Mouse (Mus musculus): ENCODE measurements at regions not wholly inside any gene's neighbourhood (a gene's known extent, or its start where the extent isn't known, plus 50 kb on each side); places are given as distances from the start of the nearest gene placed in this dataset.

- ATAC-seq (peak; percentile 32; the same call in 1 of the 2 replicates), DNase-seq (no peak)
- H3K36me3 ChIP-seq (ENCODE audit: insufficient read depth) = no peaks in the 10 kb centered on the region
- no peak overlapping the region for H3K4me3 ChIP-seq (ENCODE audit: low read depth, low read length)
- H3K4me2 ChIP-seq (ENCODE audit: low read depth) = no peak overlapping the region
- H3K9ac ChIP-seq = no peak overlapping the region
- TF ChIP-seq CTCF (IDR thresholded peaks at IDR 0.05; ENCODE audit: low read depth) = no peak
- WGBS = 68% methylated on average over 2 of the region's 2 CpGs
- H3K9me3 ChIP-seq (ENCODE audit: low read length) = no peaks in the 10 kb centered on the region
- H3K27me3 ChIP-seq (ENCODE audit: insufficient read depth, low read length) = no peaks in the 10 kb centered on the region
- no peak overlapping the region for H3K27ac ChIP-seq (ENCODE audit: low read depth, low read length)
- H3K4me1 ChIP-seq (ENCODE audit: insufficient read depth) = no peaks in the 10 kb centered on the region
Observed at GRCm38 (mm10) chr15:68520759-68521158, 2020.0 kb upstream of the Lrrc6 start.

GRCm38 (mm10) chr15:68512431-68512830 is 2011.7 kb upstream of the Lrrc6 start:
- no peak for ATAC-seq
- no peak overlapping the region for H3K4me2 ChIP-seq (ENCODE audit: low read depth)

GRCm38 (mm10) chr15:68508190-68508589 is 2007.5 kb upstream of the Lrrc6 start:
- no peak overlapping the region for H3K4me2 ChIP-seq (ENCODE audit: low read depth)
- TF ChIP-seq CTCF (IDR thresholded peaks at IDR 0.05; ENCODE audit: low read depth) = no peak
- DNase-seq = no peak
- H3K36me3 ChIP-seq (ENCODE audit: insufficient read depth) = no peaks in the 10 kb centered on the region
- 85% methylated on average over 5 of the region's 5 CpGs for WGBS
- no peaks in the 10 kb centered on the region for H3K9me3 ChIP-seq (ENCODE audit: low read length)
- no peaks in the 10 kb centered on the region for H3K4me1 ChIP-seq (ENCODE audit: insufficient read depth)
- ATAC-seq = no peak
- H3K27me3 ChIP-seq (ENCODE audit: insufficient read depth, low read length) = no peaks in the 10 kb centered on the region
- no peak overlapping the region for H3K9ac ChIP-seq
- no peak overlapping the region for H3K4me3 ChIP-seq (ENCODE audit: low read depth, low read length)
- H3K27ac ChIP-seq (ENCODE audit: low read depth, low read length) = no peak overlapping the region

More at GRCm38 (mm10) chr15:68512431-68512830, 2011.7 kb upstream of the Lrrc6 start:
- no peak for DNase-seq
- Histone ChIP-seq H3K9ac (no peak overlapping the region), H3K4me1 (ENCODE audit: insufficient read depth) (no peaks in the 10 kb centered on the region), H3K4me3 (ENCODE audit: low read depth, low read length) (no peak overlapping the region), H3K27me3 (ENCODE audit: insufficient read depth, low read length) (no peaks in the 10 kb centered on the region), H3K27ac (ENCODE audit: low read depth, low read length) (no peak overlapping the region), H3K9me3 (ENCODE audit: low read length) (no peaks in the 10 kb centered on the region), H3K36me3 (ENCODE audit: insufficient read depth) (no peaks in the 10 kb centered on the region)
- 86% methylated on average over 2 of the region's 2 CpGs for WGBS
- no peak for TF ChIP-seq CTCF (IDR thresholded peaks at IDR 0.05; ENCODE audit: low read depth)

- Histone ChIP-seq H3K36me3 (ENCODE audit: insufficient read depth) (no peaks in the 10 kb centered on the region), H3K4me1 (ENCODE audit: insufficient read depth) (no peaks in the 10 kb centered on the region), H3K27me3 (ENCODE audit: insufficient read depth, low read length) (no peaks in the 10 kb centered on the region), H3K4me3 (ENCODE audit: low read depth, low read length) (no peak overlapping the region), H3K9ac (no peak overlapping the region), H3K9me3 (ENCODE audit: low read length) (no peaks in the 10 kb centered on the region), H3K4me2 (ENCODE audit: low read depth) (no peak overlapping the region), H3K27ac (ENCODE audit: low read depth, low read length) (no peak overlapping the region)
- no peak for DNase-seq
- peak; percentile 55; the same call in 1 of the 2 replicates for ATAC-seq
- TF ChIP-seq CTCF (IDR thresholded peaks at IDR 0.05; ENCODE audit: low read depth) = no peak
- WGBS = 71% methylated on average over 2 of the region's 2 CpGs
Observed at GRCm38 (mm10) chr15:68506093-68506492, 2005.4 kb upstream of the Lrrc6 start.

- H3K36me3 ChIP-seq (ENCODE audit: insufficient read depth) = no peaks in the 10 kb centered on the region
- TF ChIP-seq CTCF (IDR thresholded peaks at IDR 0.05; ENCODE audit: low read depth) = no peak
- no peak overlapping the region for H3K4me2 ChIP-seq (ENCODE audit: low read depth)
- H3K4me1 ChIP-seq (ENCODE audit: insufficient read depth) = no peaks in the 10 kb centered on the region
- H3K27me3 ChIP-seq (ENCODE audit: insufficient read depth, low read length) = no peaks in the 10 kb centered on the region
- H3K4me3 ChIP-seq (ENCODE audit: low read depth, low read length) = no peak overlapping the region
- H3K9me3 ChIP-seq (ENCODE audit: low read length) = no peaks in the 10 kb centered on the region
- ATAC-seq = peak; percentile 72; the same call in 1 of the 2 replicates
- WGBS = 49% methylated on average over 2 of the region's 2 CpGs
- peak; percentile 81 for DNase-seq
- no peak overlapping the region for H3K9ac ChIP-seq
- H3K27ac ChIP-seq (ENCODE audit: low read depth, low read length) = no peak overlapping the region
Observed at GRCm38 (mm10) chr15:68496438-68496837, 1995.7 kb upstream of the Lrrc6 start.

- no peak for TF ChIP-seq CTCF (IDR thresholded peaks at IDR 0.05; ENCODE audit: low read depth)
- Histone ChIP-seq H3K9ac (no peak overlapping the region), H3K27me3 (ENCODE audit: insufficient read depth, low read length) (no peaks in the 10 kb centered on the region), H3K4me1 (ENCODE audit: insufficient read depth) (no peaks in the 10 kb centered on the region), H3K4me2 (ENCODE audit: low read depth) (no peak overlapping the region), H3K4me3 (ENCODE audit: low read depth, low read length) (no peak overlapping the region), H3K9me3 (ENCODE audit: low read length) (no peaks in the 10 kb centered on the region), H3K36me3 (ENCODE audit: insufficient read depth) (no peaks in the 10 kb centered on the region), H3K27ac (ENCODE audit: low read depth, low read length) (no peak overlapping the region)
- 84% methylated on average over 1 of the region's 1 CpGs for WGBS
- ATAC-seq (no peak), DNase-seq (no peak)
Observed at GRCm38 (mm10) chr15:68484789-68485188, 1984.1 kb upstream of the Lrrc6 start.

GRCm38 (mm10) chr15:68477745-68478144 is 1977.0 kb upstream of the Lrrc6 start:
- Histone ChIP-seq H3K4me2 (ENCODE audit: low read depth) (no peak overlapping the region), H3K27me3 (ENCODE audit: insufficient read depth, low read length) (no peaks in the 10 kb centered on the region), H3K9ac (no peak overlapping the region), H3K9me3 (ENCODE audit: low read length) (no peaks in the 10 kb centered on the region), H3K27ac (ENCODE audit: low read depth, low read length) (no peak overlapping the region), H3K36me3 (ENCODE audit: insufficient read depth) (no peaks in the 10 kb centered on the region), H3K4me1 (ENCODE audit: insufficient read depth) (no peaks in the 10 kb centered on the region), H3K4me3 (ENCODE audit: low read depth, low read length) (no peak overlapping the region)
- ATAC-seq (no peak), DNase-seq (no peak)
- no peak for TF ChIP-seq CTCF (IDR thresholded peaks at IDR 0.05; ENCODE audit: low read depth)
- WGBS = 90% methylated on average over 5 of the region's 5 CpGs

GRCm38 (mm10) chr15:68471928-68472327 is 1971.2 kb upstream of the Lrrc6 start:
- DNase-seq (no peak), ATAC-seq (no peak)
- Histone ChIP-seq H3K36me3 (ENCODE audit: insufficient read depth) (no peaks in the 10 kb centered on the region), H3K4me3 (ENCODE audit: low read depth, low read length) (no peak overlapping the region), H3K27ac (ENCODE audit: low read depth, low read length) (no peak overlapping the region), H3K4me1 (ENCODE audit: insufficient read depth) (no peaks in the 10 kb centered on the region), H3K9ac (no peak overlapping the region), H3K27me3 (ENCODE audit: insufficient read depth, low read length) (no peaks in the 10 kb centered on the region), H3K9me3 (ENCODE audit: low read length) (no peaks in the 10 kb centered on the region), H3K4me2 (ENCODE audit: low read depth) (no peak overlapping the region)
- 94% methylated on average over 4 of the region's 4 CpGs for WGBS
- TF ChIP-seq CTCF (IDR thresholded peaks at IDR 0.05; ENCODE audit: low read depth) = no peak
